Mouse (Mus musculus) embryonic facial prominence, embryonic 15.5 days (tissue): ENCODE measurements around the gene Ptger4. TPM values are rescaled to one million over a fixed set of nuclear protein-coding genes. Genes with fewer than 3 reads are reported as not detected.

Experiments used
- ATAC-seq: fragments of 200-750 bp; cut with Nextera tagmentation; 2 replicates; pipeline ENCODE4 v1.8.0; 2017; ENCODE audit warnings: low read depth, moderate TSS enrichment; ENCODE audit not compliant: insufficient number of reproducible peaks, low FRiP score, low TSS enrichment
- H3K27ac ChIP-seq: fragments of 300-500 bp; sonication (generic); replicated peaks from 2 replicates; pipeline ENCODE4 v1.5.1; 2015; ENCODE audit warnings: mild to moderate bottlenecking, inconsistent platforms
- H3K27me3 ChIP-seq: fragments of 300-500 bp; sonication (generic); 2 replicates; pipeline ENCODE4 v1.6.1; 2015; ENCODE audit warnings: inconsistent platforms
- H3K36me3 ChIP-seq: fragments of 300-500 bp; sonication (generic); 2 replicates; pipeline ENCODE4 v1.6.1; 2015; ENCODE audit warnings: mild to moderate bottlenecking, inconsistent platforms
- H3K4me1 ChIP-seq: fragments of 300-500 bp; sonication (generic); 2 replicates; pipeline ENCODE4 v1.6.1; 2015; ENCODE audit warnings: inconsistent platforms
- H3K4me2 ChIP-seq: fragments of 300-500 bp; sonication (generic); replicated peaks from 2 replicates; pipeline ENCODE4 v1.6.1; 2015; ENCODE audit warnings: mild to moderate bottlenecking, inconsistent platforms
- H3K4me3 ChIP-seq: fragments of 300-500 bp; sonication (generic); replicated peaks from 2 replicates; pipeline ENCODE4 v1.5.1; 2015; ENCODE audit warnings: mild to moderate bottlenecking, inconsistent platforms
- H3K9ac ChIP-seq: fragments of 300-500 bp; sonication (generic); 2 replicates; pipeline ENCODE4 v1.6.1; 2015; ENCODE audit warnings: inconsistent platforms
- H3K9me3 ChIP-seq: fragments of 300-500 bp; sonication (generic); replicated peaks from 2 replicates; pipeline ENCODE4 v1.6.1; 2016; ENCODE audit warnings: inconsistent platforms
- WGBS: fragments of 180-500 bp; shearing (Covaris S2); methylation state at CpG from one replicate; pipeline ENCODE4 v1.1.7; 2015; 5-methylcytosine and 5-hydroxymethylcytosine counted together
- polyA plus RNA-seq: library from polyadenylated mRNA; unstranded; fragments of >200 nt; fragmentation: Nextera tagmentation; extraction: Ambion mirVana; gene quantifications from 2 replicates; pipeline ENCODE4 v1.2.1, GENCODE M21; 2015

The Ptger4 gene
- polyA plus RNA-seq: 5.0 and 5.7 TPM in 2 replicates

- peak; percentile 93 for ATAC-seq
- H3K27me3 ChIP-seq: peaks cover 45% of the 10 kb centered on the region
- H3K4me1 ChIP-seq: peaks cover 29% of the 10 kb centered on the region
- WGBS: under 1% methylated on average over 61 of the region's 61 CpGs
- H3K9ac ChIP-seq: peak within 1 kb of the TSS; percentile 31
- H3K4me2 ChIP-seq: peak within 1 kb of the TSS; percentile 100
- no peaks in the 10 kb centered on the region for H3K36me3 ChIP-seq
- no peaks in the 10 kb centered on the region for H3K9me3 ChIP-seq
- H3K4me3 ChIP-seq: peak within 1 kb of the TSS; percentile 60
- H3K27ac ChIP-seq: no peak within 1 kb of the TSS
These were observed at the start of gene Ptger4 for GRCm38 (mm10) chr15:5243959-5244905. Ptger4 (minus strand) TSS chr15:5244187.

- Histone ChIP-seq H3K9me3 (no peaks in the 10 kb centered on the region), H3K27me3 (no peaks in the 10 kb centered on the region), H3K27ac (no peak overlapping the region), H3K9ac (no peak overlapping the region), H3K4me1 (no peaks in the 10 kb centered on the region), H3K36me3 (no peaks in the 10 kb centered on the region), H3K4me3 (no peak overlapping the region), H3K4me2 (no peak overlapping the region)
- WGBS: 78% methylated on average over 8 of the region's 8 CpGs
- ATAC-seq: no peak
These were observed 44.4 kb upstream of the Ptger4 start for GRCm38 (mm10) chr15:5288412-5288811.

- Histone ChIP-seq H3K9ac (no peak overlapping the region), H3K27me3 (no peaks in the 10 kb centered on the region), H3K27ac (no peak overlapping the region), H3K4me2 (no peak overlapping the region), H3K4me3 (no peak overlapping the region), H3K9me3 (no peaks in the 10 kb centered on the region), H3K4me1 (no peaks in the 10 kb centered on the region), H3K36me3 (no peaks in the 10 kb centered on the region)
- no peak for ATAC-seq
- 82% methylated on average over 5 of the region's 5 CpGs for WGBS
These were observed 43.1 kb upstream of the Ptger4 start for GRCm38 (mm10) chr15:5287072-5287471.

- no peak overlapping the region for H3K27ac ChIP-seq
- no peak overlapping the region for H3K9ac ChIP-seq
- H3K9me3 ChIP-seq: no peaks in the 10 kb centered on the region
- 86% methylated on average over 2 of the region's 2 CpGs for WGBS
- no peak for ATAC-seq
- no peak overlapping the region for H3K4me2 ChIP-seq
- no peak overlapping the region for H3K4me3 ChIP-seq
- H3K4me1 ChIP-seq: no peaks in the 10 kb centered on the region
- no peaks in the 10 kb centered on the region for H3K27me3 ChIP-seq
- H3K36me3 ChIP-seq: no peaks in the 10 kb centered on the region
These were observed 37.3 kb upstream of the Ptger4 start for GRCm38 (mm10) chr15:5281316-5281715.

- WGBS: 40% methylated on average over 4 of the region's 4 CpGs
- H3K9ac ChIP-seq: no peak overlapping the region
- H3K36me3 ChIP-seq: no peaks in the 10 kb centered on the region
- no peak for ATAC-seq
- H3K27ac ChIP-seq: no peak overlapping the region
- no peaks in the 10 kb centered on the region for H3K4me1 ChIP-seq
- H3K4me3 ChIP-seq: no peak overlapping the region
- no peak overlapping the region for H3K4me2 ChIP-seq
- H3K9me3 ChIP-seq: no peaks in the 10 kb centered on the region
- H3K27me3 ChIP-seq: no peaks in the 10 kb centered on the region
These were observed 35.8 kb upstream of the Ptger4 start for GRCm38 (mm10) chr15:5279831-5280230.

GRCm38 (mm10) chr15:5278525-5278924, 34.5 kb upstream of the Ptger4 start:
- no peak overlapping the region for H3K27ac ChIP-seq

GRCm38 (mm10) chr15:5273981-5274380, 30.0 kb upstream of the Ptger4 start:
- ATAC-seq: no peak
- H3K4me3 ChIP-seq: no peak overlapping the region
- WGBS: 90% methylated on average over 1 of the region's 1 CpGs

More at GRCm38 (mm10) chr15:5278525-5278924, 34.5 kb upstream of the Ptger4 start:
- Histone ChIP-seq H3K36me3 (no peaks in the 10 kb centered on the region), H3K9ac (no peak overlapping the region), H3K9me3 (no peaks in the 10 kb centered on the region), H3K27me3 (no peaks in the 10 kb centered on the region), H3K4me2 (no peak overlapping the region), H3K4me3 (no peak overlapping the region), H3K4me1 (no peaks in the 10 kb centered on the region)
- ATAC-seq: no peak

GRCm38 (mm10) chr15:5266095-5266494, 22.1 kb upstream of the Ptger4 start:
- Histone ChIP-seq H3K9me3 (no peaks in the 10 kb centered on the region), H3K4me3 (no peak overlapping the region), H3K27me3 (no peaks in the 10 kb centered on the region), H3K4me2 (no peak overlapping the region), H3K36me3 (no peaks in the 10 kb centered on the region), H3K9ac (no peak overlapping the region), H3K4me1 (no peaks in the 10 kb centered on the region), H3K27ac (no peak overlapping the region)
- ATAC-seq: no peak
- 46% methylated on average over 3 of the region's 3 CpGs for WGBS

More at GRCm38 (mm10) chr15:5273981-5274380, 30.0 kb upstream of the Ptger4 start:
- Histone ChIP-seq H3K9ac (no peak overlapping the region), H3K27ac (no peak overlapping the region), H3K27me3 (no peaks in the 10 kb centered on the region), H3K4me2 (no peak overlapping the region), H3K9me3 (no peaks in the 10 kb centered on the region), H3K4me1 (no peaks in the 10 kb centered on the region), H3K36me3 (no peaks in the 10 kb centered on the region)

GRCm38 (mm10) chr15:5262874-5263504, 19.0 kb upstream of the Ptger4 start:
- no peak overlapping the region for H3K27ac ChIP-seq
- WGBS: 79% methylated on average over 10 of the region's 10 CpGs
- H3K4me3 ChIP-seq: no peak overlapping the region
- H3K4me2 ChIP-seq: no peak overlapping the region
- no peaks in the 10 kb centered on the region for H3K9me3 ChIP-seq
- no peak for ATAC-seq
- H3K36me3 ChIP-seq: no peaks in the 10 kb centered on the region
- no peaks in the 10 kb centered on the region for H3K27me3 ChIP-seq
- H3K4me1 ChIP-seq: no peaks in the 10 kb centered on the region
- H3K9ac ChIP-seq: no peak overlapping the region

- no peaks in the 10 kb centered on the region for H3K9me3 ChIP-seq
- WGBS: 80% methylated on average over 13 of the region's 13 CpGs
- no peak overlapping the region for H3K27ac ChIP-seq
- ATAC-seq: no peak
- H3K4me1 ChIP-seq: no peaks in the 10 kb centered on the region
- H3K9ac ChIP-seq: no peak overlapping the region
- H3K36me3 ChIP-seq: no peaks in the 10 kb centered on the region
- no peaks in the 10 kb centered on the region for H3K27me3 ChIP-seq
- H3K4me2 ChIP-seq: no peak overlapping the region
- no peak overlapping the region for H3K4me3 ChIP-seq
These were observed 18.2 kb upstream of the Ptger4 start for GRCm38 (mm10) chr15:5262095-5262667.

GRCm38 (mm10) chr15:5261004-5261403, 17.0 kb upstream of the Ptger4 start:
- Histone ChIP-seq H3K36me3 (no peaks in the 10 kb centered on the region), H3K9me3 (no peaks in the 10 kb centered on the region), H3K4me1 (no peaks in the 10 kb centered on the region), H3K27ac (no peak overlapping the region), H3K27me3 (no peaks in the 10 kb centered on the region), H3K9ac (no peak overlapping the region), H3K4me3 (no peak overlapping the region), H3K4me2 (no peak overlapping the region)
- no peak for ATAC-seq
- 81% methylated on average over 3 of the region's 3 CpGs for WGBS
